8 mouse cellular contexts compared by ENCODE assay signal in genomic region chr13:52025482-52025848, GRCm38 (mm10).
DNase-seq lines count a peak whose midpoint lies in the region; ATAC-seq and TF ChIP-seq lines count a peak whose summit lies in the region.

No protein-coding gene starts in this region.

- H3K4me1 ChIP-seq in intestine, embryonic 14.5 days (replicated peaks; ENCODE audit: control insufficient read depth, insufficient read depth, low read length) = peaks cover 23% of the 10 kb centered on the region
- H3K4me1 ChIP-seq in stomach, postnatal 0 days (replicated peaks; ENCODE audit: control insufficient read depth, insufficient read depth) = peaks cover 11% of the 10 kb centered on the region; the same call in 1 of the 2 replicates

- H3K9ac ChIP-seq in intestine, embryonic 14.5 days (ENCODE audit: low read length) = no peak overlapping the region
- H3K9ac ChIP-seq in stomach, postnatal 0 days (ENCODE audit: low read length) = no peak overlapping the region

- DNase-seq in cerebellum, adult 11-12 months = peak; percentile 10
- DNase-seq in cerebellum, adult 9-10 months = no peak
- DNase-seq in ovary, postnatal 14 days (ENCODE audit: low spot score) = peak; percentile 29
- DNase-seq in ovary, postnatal 36 days (ENCODE audit: low spot score) = no peak
- no peak for DNase-seq in intestine, embryonic 14.5 days (ENCODE audit: low spot score)
- no peak for DNase-seq in stomach, postnatal 0 days (ENCODE audit: low spot score)
- DNase-seq in urinary bladder, postnatal 25 days (ENCODE audit: low spot score) = no peak
- DNase-seq in layer of hippocampus, postnatal 36 days = no peak

- TF ChIP-seq EP300 in stomach, postnatal 0 days (optimal IDR thresholded peaks at IDR 0.05) = no peak

- TF ChIP-seq CTCF in stomach, postnatal 0 days (IDR thresholded peaks at IDR 0.05; ENCODE audit: low read depth) = no peak

- no peaks in the 10 kb centered on the region for H3K36me3 ChIP-seq in intestine, embryonic 14.5 days (ENCODE audit: control insufficient read depth, insufficient read depth, low read length)
- H3K36me3 ChIP-seq in stomach, postnatal 0 days (ENCODE audit: control insufficient read depth, insufficient read depth, low read length) = no peaks in the 10 kb centered on the region

- H3K27ac ChIP-seq in intestine, embryonic 14.5 days (ENCODE audit: low read depth) = peak overlapping the region; percentile 12; the same call in 1 of the 2 replicates
- peak overlapping the region; percentile 78; the same call in 1 of the 2 replicates for H3K27ac ChIP-seq in stomach, postnatal 0 days (replicated peaks)

- no peaks in the 10 kb centered on the region for H3K9me3 ChIP-seq in intestine, embryonic 14.5 days (ENCODE audit: control insufficient read depth, low read length)
- H3K9me3 ChIP-seq in stomach, postnatal 0 days (ENCODE audit: control insufficient read depth, low read length) = no peaks in the 10 kb centered on the region

- 64% methylated on average over 5 of the region's 5 CpGs for WGBS in intestine, embryonic 14.5 days
- WGBS in stomach, postnatal 0 days = 70% methylated on average over 5 of the region's 5 CpGs

- no peak overlapping the region for H3K4me2 ChIP-seq in intestine, embryonic 14.5 days (ENCODE audit: low read length)
- no peak overlapping the region for H3K4me2 ChIP-seq in stomach, postnatal 0 days (replicated peaks; ENCODE audit: low read depth)

- H3K4me3 ChIP-seq in intestine, embryonic 14.5 days (ENCODE audit: low read depth, low read length) = no peak overlapping the region
- no peak overlapping the region for H3K4me3 ChIP-seq in stomach, postnatal 0 days (ENCODE audit: low read depth, low read length)

- 0 out of 2 replicates have a peak, but pooled peaks have one; percentile 32 for ATAC-seq in intestine, embryonic 14.5 days (replicated peaks; ENCODE audit: low FRiP score, low TSS enrichment, low read depth)
- ATAC-seq in stomach, postnatal 0 days (ENCODE audit: low FRiP score, low TSS enrichment) = no peak

- H3K27me3 ChIP-seq in intestine, embryonic 14.5 days (replicated peaks; ENCODE audit: control insufficient read depth, insufficient read depth, low read length) = no peaks in the 10 kb centered on the region
- H3K27me3 ChIP-seq in stomach, postnatal 0 days (ENCODE audit: control insufficient read depth, insufficient read depth, low read length) = no peaks in the 10 kb centered on the region

Comparison
In these comparisons a context has a peak if more than half of its experiments do, and no peak if none do; other contexts are left out.
1. DNase-seq: peak in cerebellum, adult 11-12 months (single experiment) and ovary, postnatal 14 days (single experiment); none in cerebellum, adult 9-10 months (single experiment), ovary, postnatal 36 days (single experiment), intestine, embryonic 14.5 days (single experiment), stomach, postnatal 0 days (single experiment), urinary bladder, postnatal 25 days (single experiment) and layer of hippocampus, postnatal 36 days (0 of 2).